Mouse (Mus musculus): ENCODE results near the gene Mtln.

The Mtln gene

GRCm38 (mm10) chr2:127791919-127792603 is at the start of gene Mtln:
Mtln (minus strand) TSS chr2:127792488.
- DNase-seq (ENCODE audit: low read depth, low spot score), result peak; percentile 87

GRCm38 (mm10) chr2:127841402-127841801 is 49.1 kb upstream of the Mtln start:
- no peak for DNase-seq (ENCODE audit: low read depth, low spot score)

GRCm38 (mm10) chr2:127839425-127839824 is 47.1 kb upstream of the Mtln start:
- no peak for DNase-seq (ENCODE audit: low read depth, low spot score)

GRCm38 (mm10) chr2:127838576-127838975 is 46.3 kb upstream of the Mtln start, which contains the start of gene Acoxl:
Acoxl (plus strand) TSS chr2:127838876.
- DNase-seq (ENCODE audit: low read depth, low spot score), result no peak

- DNase-seq (ENCODE audit: low read depth, low spot score), result no peak
These were observed 40.5 kb upstream of the Mtln start for GRCm38 (mm10) chr2:127832833-127833190.

- DNase-seq (ENCODE audit: low read depth, low spot score), result no peak
These were observed 40.0 kb upstream of the Mtln start for GRCm38 (mm10) chr2:127832103-127832832.

GRCm38 (mm10) chr2:127831401-127832102 is 39.3 kb upstream of the Mtln start, which contains the start of gene Bub1:
Bub1 (minus strand) TSS chr2:127831865.
- DNase-seq (ENCODE audit: low read depth, low spot score), result peak; percentile 90

GRCm38 (mm10) chr2:127789651-127790270 is 2.5 kb downstream of the Mtln start:
- no peak for DNase-seq (ENCODE audit: low read depth, low spot score)

- DNase-seq (ENCODE audit: low read depth, low spot score), result no peak
These were observed 3.1 kb downstream of the Mtln start for GRCm38 (mm10) chr2:127789138-127789537.

- DNase-seq (ENCODE audit: low read depth, low spot score), result peak; percentile 78
These were observed 3.7 kb downstream of the Mtln start, which contains the start of gene Nphp1 for GRCm38 (mm10) chr2:127788440-127789116. Nphp1 (minus strand) TSS chr2:127788897.

- no peak for DNase-seq (ENCODE audit: low read depth, low spot score)
These were observed 5.1 kb downstream of the Mtln start for GRCm38 (mm10) chr2:127787226-127787625.

GRCm38 (mm10) chr2:127778451-127778850 is 13.8 kb downstream of the Mtln start:
- DNase-seq (ENCODE audit: low read depth, low spot score), result no peak

GRCm38 (mm10) chr2:127775013-127775412 is 17.3 kb downstream of the Mtln start:
- DNase-seq (ENCODE audit: low read depth, low spot score), result peak; percentile 72

- no peak for DNase-seq (ENCODE audit: low read depth, low spot score)
These were observed 17.7 kb downstream of the Mtln start for GRCm38 (mm10) chr2:127774578-127774941.

GRCm38 (mm10) chr2:127773938-127774577 is 18.2 kb downstream of the Mtln start:
- no peak for DNase-seq (ENCODE audit: low read depth, low spot score)

GRCm38 (mm10) chr2:127761587-127761986 is 30.7 kb downstream of the Mtln start:
- no peak for DNase-seq (ENCODE audit: low read depth, low spot score)

- no peak for DNase-seq (ENCODE audit: low read depth, low spot score)
These were observed 31.8 kb downstream of the Mtln start for GRCm38 (mm10) chr2:127760429-127761000.

GRCm38 (mm10) chr2:127760014-127760413 is 32.3 kb downstream of the Mtln start:
- DNase-seq (ENCODE audit: low read depth, low spot score), result no peak

- no peak for DNase-seq (ENCODE audit: low read depth, low spot score)
These were observed 33.0 kb downstream of the Mtln start for GRCm38 (mm10) chr2:127759157-127759880.

GRCm38 (mm10) chr2:127757171-127757570 is 35.1 kb downstream of the Mtln start:
- peak; percentile 65 for DNase-seq (ENCODE audit: low read depth, low spot score)
